Mouse (Mus musculus) gastrocnemius, adult 8-10 months (tissue): Measurements from ENCODE around the gene Dop1a. TPM values are rescaled to one million over a fixed set of nuclear protein-coding genes. Genes with fewer than 3 reads are reported as not detected.

ENCODE experiments used
- DNase-seq, 2 experiments: peaks; one replicate each; pipeline ENCODE4 v3.0.0; 2022; ENCODE audit warnings: low spot score in 2 of 2
- total RNA-seq, 4 experiments: library from RNA; stranded (reverse); gene quantifications; 2 replicates each; pipeline ENCODE4 v1.2.4; 2022

The Dop1a gene
- total RNA-seq, result 10 to 100 TPM in 2 of 4 experiments, 1 to 10 TPM in 2; 8.0 to 11.6 (median 10.0) TPM

DNA sequence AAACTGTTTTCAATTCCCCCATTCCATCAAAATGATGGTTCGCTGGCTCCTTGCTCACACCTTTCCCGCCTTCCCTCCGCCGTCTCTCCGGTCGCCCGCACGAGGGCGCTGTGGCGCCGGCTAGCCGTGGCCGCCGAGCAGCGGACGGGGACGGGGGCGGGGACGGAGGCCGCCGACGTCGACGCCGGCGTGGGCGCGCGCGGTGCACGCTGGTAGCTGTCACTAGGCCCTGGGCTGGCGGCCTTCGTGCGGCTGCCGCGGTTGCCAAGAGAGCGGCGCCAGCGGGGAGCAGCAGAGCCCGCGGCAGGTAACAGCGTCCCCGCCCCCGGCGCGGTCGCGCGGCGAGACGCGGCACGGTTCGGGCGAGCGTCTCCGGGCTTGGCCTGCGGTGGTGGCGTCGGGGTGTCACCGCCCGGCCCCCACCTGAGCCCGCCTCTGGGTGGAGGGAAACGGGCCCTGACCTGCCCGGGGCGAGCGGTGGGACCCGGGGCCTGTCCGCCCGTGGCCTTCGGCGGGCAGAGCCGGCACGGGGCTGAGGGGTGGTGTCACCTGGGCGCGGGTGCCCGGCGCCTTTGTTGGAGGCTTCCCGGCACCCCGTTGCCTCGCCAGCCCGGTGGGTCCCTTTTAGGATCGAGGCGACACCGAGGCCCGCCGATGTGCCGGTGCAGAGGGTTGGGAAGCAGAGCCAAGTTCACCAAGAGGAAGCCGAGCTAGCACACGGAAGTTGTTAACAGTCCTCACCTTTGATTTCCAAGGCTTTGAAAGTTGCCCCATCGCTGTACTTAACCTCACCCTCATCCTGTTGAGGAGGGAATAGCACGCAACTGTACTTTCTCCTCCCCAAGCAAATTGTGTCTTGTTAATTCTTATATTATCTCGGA is at the start of gene Dop1a:
Dop1a (plus strand) TSS at position 165 of the 881 bp plus-strand sequence.
- DNase-seq, result peak; percentile 79 to 89

DNA sequence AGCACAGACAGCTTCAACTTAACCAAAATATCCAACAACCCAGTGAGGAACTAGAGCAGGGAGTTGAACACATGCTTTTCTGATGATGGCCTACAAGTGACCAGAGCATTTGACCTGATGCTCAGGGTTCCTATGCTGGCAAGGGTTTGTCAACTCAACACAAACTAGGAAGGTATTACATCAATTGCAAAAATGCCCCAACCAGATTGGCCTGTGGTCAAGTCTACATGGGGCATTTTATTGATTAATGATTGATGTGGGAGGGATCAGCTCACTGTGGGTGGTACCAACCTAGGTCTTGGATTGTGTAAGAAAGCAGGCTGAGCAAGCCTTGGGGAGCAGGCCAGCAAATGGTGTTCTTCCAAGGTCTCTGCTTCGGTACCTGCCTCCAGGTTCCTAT is 49.0 kb upstream of the Dop1a start:
- no peak for DNase-seq

DNA sequence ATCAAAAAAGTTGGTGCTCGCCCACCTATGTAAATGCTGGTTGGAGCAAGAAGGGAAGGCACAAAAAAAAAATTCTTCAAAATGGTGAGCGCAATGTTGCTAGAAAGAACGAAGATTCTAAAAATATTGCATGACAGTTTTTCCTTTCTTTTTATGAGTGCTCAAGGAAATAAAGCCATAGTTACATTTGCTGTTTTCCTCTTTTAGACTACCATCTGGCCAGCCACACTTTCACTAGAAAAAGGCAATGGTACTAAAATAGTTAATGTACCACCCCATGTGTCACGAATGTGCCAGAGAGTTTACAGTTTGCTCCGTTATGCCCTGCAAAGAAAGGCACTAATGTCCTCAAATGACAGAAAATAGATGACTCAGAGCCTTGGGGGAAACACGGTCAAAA is 47.6 kb upstream of the Dop1a start:
- DNase-seq, result no peak

DNA sequence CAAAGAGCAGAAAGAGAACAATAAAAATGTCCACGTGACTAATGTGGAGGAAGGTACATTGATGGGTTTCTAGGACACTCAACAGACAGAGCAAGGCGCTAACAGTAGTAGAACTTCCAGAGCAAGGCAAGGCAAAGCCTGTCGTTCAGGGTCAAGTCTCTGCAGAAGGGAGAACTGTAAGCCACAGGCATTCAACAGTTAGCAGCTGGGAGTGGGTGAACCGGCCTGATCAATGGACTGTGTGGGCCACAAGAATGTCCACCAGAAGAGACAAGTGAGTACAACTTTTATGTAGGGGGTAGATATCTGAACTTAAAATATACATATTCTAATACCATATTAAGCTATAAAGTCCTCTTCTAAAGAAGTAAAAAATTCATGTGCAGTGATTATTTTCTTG is 43.6 kb upstream of the Dop1a start:
- no peak for DNase-seq

DNA sequence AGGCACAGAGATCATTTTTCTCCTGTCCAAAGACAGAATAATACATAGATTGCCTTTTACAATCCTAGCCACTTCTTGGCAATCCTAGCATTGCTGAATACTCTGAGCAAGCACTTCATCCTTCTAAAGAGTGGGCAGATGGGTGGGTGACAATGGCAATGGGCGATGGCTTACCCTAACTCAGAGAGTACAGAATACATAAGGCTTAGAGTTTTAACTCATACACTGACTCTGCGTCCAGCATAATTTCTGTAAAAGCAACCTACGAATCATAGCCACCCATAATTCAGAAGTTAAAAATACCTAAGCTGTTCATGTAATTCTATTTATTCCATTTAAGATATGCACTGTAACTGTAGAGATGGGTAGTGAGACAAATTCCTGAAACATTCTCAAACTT is 31.4 kb upstream of the Dop1a start:
- DNase-seq, result no peak

DNA sequence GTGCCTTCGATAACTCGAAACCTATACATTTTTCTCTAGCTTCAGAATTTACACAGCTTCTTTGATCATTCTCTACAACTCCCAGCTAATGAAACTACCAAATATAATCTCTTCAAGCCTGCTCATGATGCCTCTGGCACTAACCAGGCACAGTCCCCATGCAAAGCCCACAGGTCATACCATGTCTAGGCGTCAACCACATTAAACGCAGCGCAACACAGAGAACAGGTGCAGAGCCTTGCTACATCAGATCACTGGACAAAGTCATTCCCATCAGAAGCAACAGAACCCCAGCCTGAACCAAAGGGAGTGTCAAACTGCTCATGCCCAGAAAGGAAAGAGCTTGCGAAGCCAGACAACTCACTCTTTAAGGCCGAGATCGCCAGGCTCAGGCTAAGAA is 30.3 kb upstream of the Dop1a start:
- no peak for DNase-seq

DNA sequence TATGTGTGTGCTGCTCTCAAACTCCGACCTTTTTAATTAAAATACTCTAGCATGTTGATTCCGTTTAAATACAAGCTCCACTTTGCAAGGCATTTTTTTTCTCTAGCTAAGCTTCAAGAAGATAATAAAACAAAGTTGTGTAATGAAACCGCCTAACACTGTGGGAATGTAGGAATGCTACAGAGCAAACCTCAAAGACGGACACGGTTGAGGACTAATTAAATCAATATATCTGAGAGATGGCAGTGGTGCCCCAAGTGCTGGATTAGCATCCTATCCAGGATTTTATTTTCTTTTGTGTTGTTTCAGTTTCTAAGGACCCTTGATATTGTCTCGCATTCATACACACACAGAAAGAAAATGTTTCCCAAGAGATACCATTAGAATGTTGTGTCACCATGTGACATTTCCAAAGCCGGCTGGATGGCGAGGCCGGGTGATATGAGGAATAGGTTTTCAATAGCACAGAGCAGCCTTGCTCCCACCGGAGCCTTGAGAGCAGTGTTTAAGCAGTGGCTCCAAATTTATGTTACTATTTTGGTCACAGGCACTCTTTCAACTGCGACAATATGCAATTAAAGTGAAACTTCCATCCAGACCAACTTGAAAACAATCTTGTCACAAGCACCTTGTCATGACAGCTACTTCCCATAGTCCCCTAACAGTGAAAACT is 28.5 kb upstream of the Dop1a start:
- DNase-seq, result no peak

DNA sequence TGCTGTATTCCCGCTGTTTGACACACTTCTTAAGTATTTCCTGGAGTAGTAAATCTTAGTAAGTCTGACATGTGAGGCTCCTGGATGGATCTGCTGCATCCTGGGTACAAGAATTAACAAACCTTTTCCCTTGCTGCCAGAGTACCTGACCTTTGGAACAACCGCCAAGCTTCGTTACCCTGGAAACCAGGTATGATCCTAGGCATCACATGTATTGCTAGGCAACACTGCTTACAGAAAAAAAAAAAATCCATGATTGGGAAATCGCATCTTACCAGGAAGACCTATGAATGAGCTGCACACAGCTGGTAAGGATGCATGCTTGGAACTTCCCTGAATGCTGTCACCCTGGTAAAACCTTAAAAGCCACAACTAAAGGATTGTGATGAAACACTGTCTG is 24.7 kb upstream of the Dop1a start:
- DNase-seq, result no peak

DNA sequence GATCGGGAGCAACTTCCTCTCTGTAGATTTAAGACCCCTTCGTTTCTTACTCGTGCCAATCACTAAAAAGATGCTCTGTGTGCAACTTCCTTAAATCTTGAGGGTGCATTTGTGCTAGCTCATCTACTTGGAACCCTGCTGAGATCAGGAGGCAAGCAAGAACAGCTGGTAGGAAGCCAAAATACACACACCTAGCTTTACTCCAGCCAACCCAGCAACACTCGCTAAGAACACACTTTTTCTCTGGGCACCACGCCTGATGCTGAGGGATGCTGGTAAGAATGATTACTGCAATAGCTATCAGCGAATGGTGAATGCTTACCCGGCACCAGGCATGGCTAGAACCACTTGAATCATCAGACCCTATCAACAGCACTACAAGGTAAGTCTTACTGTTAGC is 20.1 kb upstream of the Dop1a start:
- no peak for DNase-seq

DNA sequence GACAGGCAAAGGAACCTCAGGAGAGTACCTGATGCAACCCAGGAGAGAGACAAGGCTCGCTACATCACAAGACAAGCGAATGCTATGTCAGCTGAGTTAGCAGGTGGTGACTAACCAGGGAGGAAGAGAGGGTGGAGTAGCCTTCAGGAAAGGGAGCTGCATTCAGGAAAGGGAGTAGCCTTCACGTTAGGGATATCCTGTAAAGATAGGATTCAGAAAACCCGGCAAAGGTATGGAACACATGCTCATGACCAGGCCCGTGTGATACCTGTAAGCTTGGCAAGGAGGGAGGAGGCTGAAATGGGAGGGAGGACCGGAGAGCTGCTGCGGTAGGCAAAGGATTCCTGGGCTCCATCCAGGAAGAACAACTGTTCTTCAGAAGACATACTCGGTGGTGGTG is 19.5 kb upstream of the Dop1a start:
- no peak for DNase-seq

DNA sequence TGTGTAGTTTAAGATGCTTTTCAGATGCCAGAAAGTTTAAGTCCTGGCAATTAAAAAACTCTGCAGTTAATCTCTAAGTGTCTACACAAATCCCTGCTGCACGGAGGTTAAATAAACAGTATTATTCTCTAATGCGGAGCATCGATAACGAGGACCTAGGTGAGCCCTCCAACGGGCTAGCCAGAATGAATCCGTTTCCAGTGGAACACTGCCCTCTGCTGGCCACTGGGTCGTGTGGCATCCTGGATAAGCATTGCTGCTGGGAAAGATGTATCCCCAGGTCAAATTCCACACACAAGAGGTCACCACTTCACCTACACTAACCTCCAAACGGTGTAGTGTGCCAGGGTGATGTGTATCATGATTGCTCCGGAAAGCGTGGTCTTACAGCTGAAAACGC is 17.4 kb upstream of the Dop1a start:
- peak; percentile 19 to 20 for DNase-seq

DNA sequence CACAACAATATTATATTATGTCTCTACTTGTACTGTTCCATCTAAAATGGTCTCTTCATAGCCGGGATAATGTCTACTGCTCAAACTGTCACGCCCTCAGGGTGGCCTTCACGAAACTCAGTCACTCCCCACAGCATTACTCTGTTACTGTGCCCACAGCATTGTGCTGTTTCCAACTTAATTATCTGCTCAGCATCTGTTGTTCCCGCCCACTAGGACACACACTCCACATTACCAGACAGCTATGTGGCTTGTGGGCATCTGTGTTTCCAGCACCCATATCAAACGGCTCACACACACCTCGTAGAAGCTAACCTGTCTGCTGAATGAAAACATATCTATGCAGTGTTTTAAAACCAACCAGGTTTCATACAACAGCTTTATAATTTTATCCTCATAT is 15.9 kb upstream of the Dop1a start:
- DNase-seq, result no peak

DNA sequence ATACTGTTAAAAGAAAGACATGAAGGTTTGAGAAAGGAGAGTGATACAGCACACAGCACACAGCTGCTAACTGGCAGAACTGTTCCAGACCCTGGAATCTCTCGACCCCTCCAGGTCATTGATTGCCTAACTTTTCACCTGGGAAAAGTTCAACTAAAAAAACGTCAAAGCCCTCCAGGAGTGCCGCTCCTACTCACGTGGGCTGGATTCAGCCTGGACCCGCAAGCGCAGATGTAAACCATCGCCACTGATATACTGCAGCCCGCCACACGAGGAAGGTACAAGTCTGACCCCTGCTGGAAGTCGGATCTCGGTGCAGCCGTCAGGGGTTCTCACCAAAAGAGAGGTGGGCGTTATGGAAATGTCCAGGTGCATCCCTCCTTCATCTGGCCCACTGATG is 15.3 kb upstream of the Dop1a start:
- DNase-seq, result peak in 1 of 2 experiments; percentile 15

DNA sequence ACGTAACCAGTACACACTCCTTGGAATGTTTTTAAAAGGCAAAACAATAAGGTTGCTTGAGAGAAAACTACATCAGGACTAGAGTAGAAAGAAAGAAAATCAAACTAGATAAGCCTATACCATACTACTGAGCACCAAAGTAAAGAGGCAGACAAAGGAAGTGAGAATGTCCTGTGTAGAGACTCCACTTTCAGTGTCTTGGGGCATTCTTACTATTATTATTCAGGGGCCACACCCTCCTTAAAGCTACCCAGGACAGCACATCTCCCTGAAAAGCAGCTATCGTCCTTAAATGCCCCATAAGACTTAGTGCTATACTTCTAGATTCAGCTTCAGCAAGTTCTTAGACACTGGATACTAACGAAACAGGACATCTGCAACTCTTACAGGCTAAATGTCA is 13.3 kb upstream of the Dop1a start:
- no peak for DNase-seq

DNA sequence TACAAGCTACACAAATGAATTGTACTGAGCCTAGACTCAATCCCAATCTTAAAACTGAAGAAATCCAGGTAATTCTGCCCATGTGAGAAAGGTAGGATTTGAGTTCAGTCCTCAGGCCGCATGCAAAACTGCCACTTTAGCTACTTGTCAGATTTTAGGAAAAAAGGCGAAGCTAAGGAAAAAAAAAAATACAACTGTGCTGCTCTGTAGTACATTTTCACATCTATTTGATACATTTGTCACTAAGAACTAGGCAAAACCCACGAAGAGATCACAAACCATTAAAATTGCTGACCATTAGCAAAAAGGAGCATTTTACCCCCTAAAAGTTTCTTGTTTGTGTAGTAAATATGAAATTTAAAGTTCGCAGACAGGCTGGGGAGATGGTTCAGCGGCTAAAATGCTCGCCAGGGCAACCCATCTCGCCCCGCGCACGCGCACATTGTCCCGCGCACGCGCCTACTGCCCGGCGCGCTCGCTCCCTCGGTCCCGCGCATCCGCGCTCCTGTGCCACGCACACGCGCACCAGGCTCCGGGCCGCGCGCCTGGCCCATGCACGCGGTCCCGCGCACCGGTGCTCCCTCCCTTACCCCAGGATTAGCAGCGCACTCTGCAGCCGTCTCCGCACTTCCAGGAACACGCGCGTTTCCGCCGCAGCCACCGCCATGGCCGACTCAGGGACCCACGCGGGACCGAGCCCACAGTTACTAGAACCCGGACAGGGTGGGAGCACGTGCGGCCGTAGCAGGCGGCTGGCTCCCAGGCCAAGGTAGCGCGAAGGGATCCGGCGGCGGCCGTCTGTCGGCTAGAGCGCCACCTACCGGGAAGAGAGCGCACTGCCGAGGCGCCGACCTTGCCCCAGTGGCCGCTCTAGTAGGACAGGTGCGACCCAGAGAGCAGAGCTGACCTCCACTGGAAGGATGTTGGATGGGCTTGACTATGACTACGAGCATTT is 2.5 kb upstream of the Dop1a start, which contains the start of gene Ube2cbp:
Ube2cbp (minus strand) TSS at position 800 of the 955 bp plus-strand sequence.
- DNase-seq, result peak; percentile 72 to 78

DNA sequence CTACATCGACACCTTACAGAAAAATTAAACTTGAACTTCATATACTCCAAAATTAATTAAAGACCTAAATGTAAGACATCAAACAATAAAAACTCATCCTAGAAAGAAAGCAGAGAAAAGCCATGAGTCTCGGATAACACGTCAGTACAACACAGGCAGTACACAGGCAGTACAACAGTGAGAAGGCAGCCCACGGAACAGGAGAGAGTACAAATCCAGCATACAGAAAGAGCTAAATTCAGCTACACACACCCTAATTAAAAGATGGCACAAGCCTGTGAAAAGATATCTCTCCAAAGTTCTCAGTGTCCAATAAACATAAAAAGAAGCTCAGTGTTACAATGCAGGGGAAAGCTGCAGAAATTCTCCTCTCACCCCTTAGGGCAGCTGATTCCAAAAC is 9.0 kb downstream of the Dop1a start:
- no peak for DNase-seq

DNA sequence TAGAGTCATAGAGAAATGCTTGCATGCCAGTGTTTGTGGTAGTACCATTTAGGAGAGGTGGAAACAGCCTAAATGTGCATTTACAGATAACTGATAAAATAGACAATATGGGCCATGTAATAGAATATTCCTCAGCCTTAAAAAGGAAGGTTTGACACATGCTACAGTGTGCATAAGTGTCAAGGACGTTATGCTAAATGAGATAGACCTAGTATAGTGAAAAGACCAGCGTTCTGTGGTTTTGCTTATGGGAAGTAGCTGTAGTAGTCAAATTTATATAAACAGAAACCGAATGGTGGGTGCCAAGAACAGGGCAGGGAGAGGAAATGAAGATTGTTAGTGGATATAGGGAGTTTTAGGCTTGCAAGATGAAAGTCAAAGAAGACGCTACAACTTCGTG is 9.8 kb downstream of the Dop1a start:
- no peak for DNase-seq

DNA sequence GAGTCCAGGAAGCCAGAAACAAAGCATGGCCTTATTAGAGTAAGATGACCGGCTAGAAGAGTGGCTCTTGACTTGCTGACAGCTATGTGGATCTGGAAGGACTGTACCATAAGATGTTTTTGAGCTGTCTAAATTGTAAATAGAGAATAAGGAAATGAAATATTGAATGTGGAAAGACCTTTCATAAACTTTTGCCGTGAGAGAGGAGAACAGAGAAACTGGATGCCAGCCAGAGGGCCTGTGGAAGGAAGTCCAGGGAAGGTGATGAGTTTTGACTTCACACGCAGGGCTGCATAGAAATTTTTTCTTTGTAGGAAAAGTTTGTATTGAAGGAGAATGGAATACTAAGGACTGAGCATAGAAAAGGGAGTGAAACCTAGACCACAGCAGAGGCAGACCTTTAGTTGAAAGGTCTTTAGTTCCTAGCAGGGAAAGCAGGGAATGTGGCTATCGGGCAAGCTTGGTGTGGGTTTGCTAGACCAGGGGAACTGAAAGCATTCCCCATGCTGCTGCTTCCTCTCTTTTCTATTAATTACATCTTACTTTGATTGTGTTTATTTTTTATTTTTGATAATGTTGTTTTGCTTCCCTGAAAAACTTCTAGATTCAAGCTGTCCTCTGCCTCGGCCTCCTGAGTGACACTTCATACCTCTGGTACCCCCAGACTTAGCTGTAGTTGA is 11.6 kb downstream of the Dop1a start:
- no peak for DNase-seq

DNA sequence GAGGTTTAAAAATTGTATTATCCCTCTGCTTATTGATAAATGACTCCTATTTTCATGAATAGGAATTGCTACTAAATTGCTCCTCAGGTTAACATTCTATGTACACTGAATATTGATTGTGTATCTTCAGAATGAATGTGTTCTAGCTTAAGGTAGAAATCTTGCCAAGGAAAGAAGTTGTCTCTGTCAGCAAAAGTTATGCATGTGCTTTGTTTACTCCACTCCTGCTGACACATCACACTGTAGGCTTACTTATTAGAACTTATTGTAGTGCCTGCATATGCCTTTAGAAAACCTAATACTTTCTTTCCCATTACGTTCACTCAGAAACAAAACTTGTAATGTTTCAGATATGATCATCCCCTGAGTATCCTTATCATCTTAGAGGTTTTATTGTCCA is 15.3 kb downstream of the Dop1a start:
- no peak for DNase-seq

DNA sequence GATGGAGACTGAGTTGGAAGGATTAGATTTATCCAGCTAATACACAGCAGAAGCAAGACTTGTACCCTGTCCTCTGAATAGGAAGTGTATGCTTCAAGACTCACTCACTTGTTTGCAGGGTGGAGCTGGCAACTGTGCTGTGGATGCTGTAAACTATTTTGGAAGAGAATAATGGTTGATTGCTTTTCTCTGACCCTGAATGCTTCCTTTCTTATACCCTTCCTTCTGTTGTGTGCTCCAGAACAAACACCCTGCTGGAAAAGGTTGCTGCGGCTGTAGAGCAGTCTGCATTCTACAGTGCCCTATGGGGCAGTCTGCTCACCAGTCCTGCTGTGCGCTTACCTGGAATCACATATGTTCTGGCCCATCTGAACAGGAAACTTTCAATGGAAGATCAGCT is 24.8 kb downstream of the Dop1a start:
- no peak for DNase-seq

DNA sequence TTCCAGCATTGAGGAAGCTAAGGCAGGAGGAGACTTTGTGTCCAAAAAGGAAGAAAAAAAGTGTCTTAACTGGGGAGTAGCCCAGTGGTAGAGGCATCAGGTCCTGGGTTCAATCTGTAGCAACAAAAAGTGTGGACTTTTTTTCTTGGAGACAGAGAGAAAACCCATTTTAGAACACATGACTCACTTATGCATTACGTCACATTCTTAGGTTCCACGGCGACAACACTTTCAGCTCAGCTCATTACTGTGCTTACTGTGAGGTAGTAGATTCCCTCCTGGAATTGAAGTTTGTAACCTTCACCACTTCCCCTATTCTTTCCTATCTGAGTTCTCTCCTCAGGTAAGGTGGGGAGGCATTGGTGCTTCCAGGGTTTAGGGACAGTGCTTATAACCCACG is 29.3 kb downstream of the Dop1a start:
- DNase-seq, result no peak
